Mouse (Mus musculus) small intestine, adult 2 months (tissue): ENCODE measurements at regions not wholly inside any gene's neighbourhood (a gene's known extent, or its start where the extent isn't known, plus 50 kb on each side); places are given as distances from the start of the nearest gene placed in this dataset.
A peak's percentile ranks its signal among the peaks of the same experiment; 100 is the strongest.

ENCODE experiments used
- H3K27ac ChIP-seq: fragments of 200-500 bp; 2 replicates; pipeline ENCODE4 v1.5.1; 2012; ENCODE audit warnings: low read depth, low read length, control low read depth, inconsistent platforms; ENCODE audit not compliant: insufficient read depth
- H3K27me3 ChIP-seq: fragments of 200-500 bp; 2 replicates; pipeline ENCODE4 v1.6.1; 2012; ENCODE audit warnings: mild to moderate bottlenecking, moderate library complexity, low read length, inconsistent platforms; ENCODE audit not compliant: control insufficient read depth, insufficient read depth
- H3K36me3 ChIP-seq: fragments of 200-500 bp; 2 replicates; pipeline ENCODE4 v1.6.1; 2012; ENCODE audit warnings: mild to moderate bottlenecking, low read length, control low read depth, inconsistent platforms; ENCODE audit not compliant: control insufficient read depth, insufficient read depth
- H3K4me1 ChIP-seq: fragments of 200-500 bp; 2 replicates; pipeline ENCODE4 v1.6.1; 2012; ENCODE audit warnings: low read length, inconsistent platforms, mixed read lengths; ENCODE audit not compliant: control insufficient read depth, insufficient read depth, insufficient read length
- H3K4me3 ChIP-seq: fragments of 200-500 bp; 2 replicates; pipeline ENCODE4 v1.5.1; 2012; ENCODE audit warnings: low read depth, mild to moderate bottlenecking, control low read depth, inconsistent platforms, low read length, moderate library complexity
- CTCF ChIP-seq: fragments of 200-500 bp; IDR thresholded peaks from 2 replicates; pipeline ENCODE4 v1.5.1; 2012; ENCODE audit warnings: low read depth, mild to moderate bottlenecking, control low read depth, inconsistent platforms, low read length, moderate library complexity, mixed read lengths; ENCODE audit not compliant: insufficient replicate concordance, insufficient read length; ENCODE audit errors: extremely low read depth
- POLR2A ChIP-seq: fragments of 200-500 bp; IDR thresholded peaks from 2 replicates; pipeline ENCODE4 v1.6.1; 2012; ENCODE audit warnings: low read depth, mild to moderate bottlenecking, control low read depth, inconsistent platforms, low read length, moderate library complexity
- WGBS: fragments of 180-500 bp; shearing (Covaris S2); methylation state at CpG from one replicate; pipeline ENCODE4 v1.1.7; 2018; 5-methylcytosine and 5-hydroxymethylcytosine counted together

DNA sequence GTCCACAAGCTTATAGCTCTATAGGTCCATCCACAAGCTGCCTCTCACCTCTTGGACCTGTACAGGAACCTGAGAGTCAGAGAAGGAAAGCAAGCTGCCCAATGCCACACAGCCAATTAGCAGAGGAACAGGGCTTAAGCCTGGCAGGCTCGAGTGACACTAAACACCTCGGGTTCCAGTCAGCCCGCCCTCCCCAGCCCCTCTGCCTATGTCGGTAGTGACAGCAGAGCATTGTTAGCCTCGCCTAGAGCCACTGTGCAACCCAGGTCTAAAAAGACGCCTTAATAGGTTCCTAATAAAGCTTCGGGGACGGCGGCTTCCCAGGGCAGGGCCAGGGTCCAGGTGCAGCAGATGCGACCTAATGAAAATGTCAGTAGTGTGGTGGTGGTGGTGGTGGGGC is 66.3 kb downstream of the Cstad start:
- H3K27me3 ChIP-seq = no peaks in the 10 kb centered on the region
- peaks cover 13% of the 10 kb centered on the region for H3K4me1 ChIP-seq
- no peak overlapping the region for H3K27ac ChIP-seq
- H3K36me3 ChIP-seq = no peaks in the 10 kb centered on the region
- TF ChIP-seq CTCF (no peak), POLR2A (no peak)
- WGBS = 76% methylated on average over 10 of the region's 10 CpGs
- no peak overlapping the region for H3K4me3 ChIP-seq

DNA sequence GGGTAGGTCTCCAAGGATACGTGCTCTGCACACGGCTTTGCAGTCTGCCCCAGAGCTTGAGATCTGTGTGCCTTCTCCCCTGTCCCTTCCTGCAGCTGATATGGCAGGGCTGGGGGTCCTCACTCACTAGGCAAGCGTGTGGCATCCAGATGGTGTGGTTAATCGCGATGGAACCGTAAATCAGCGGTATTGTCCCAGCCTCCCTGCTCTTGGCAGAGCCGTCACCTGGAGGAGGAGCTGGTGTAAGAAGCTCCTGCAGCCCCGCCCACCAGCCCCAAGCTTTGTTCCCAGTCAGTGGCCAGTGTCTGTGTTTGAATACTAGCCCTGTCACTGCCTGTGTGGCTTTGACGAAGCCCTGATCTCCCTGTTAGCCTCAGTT is 65.8 kb downstream of the Cstad start:
- Histone ChIP-seq H3K36me3 (no peaks in the 10 kb centered on the region), H3K4me3 (no peak overlapping the region), H3K27ac (no peak overlapping the region), H3K27me3 (no peaks in the 10 kb centered on the region), H3K4me1 (peaks cover 13% of the 10 kb centered on the region)
- WGBS = 31% methylated on average over 10 of the region's 10 CpGs
- TF ChIP-seq CTCF = no peak
- no peak for TF ChIP-seq POLR2A

DNA sequence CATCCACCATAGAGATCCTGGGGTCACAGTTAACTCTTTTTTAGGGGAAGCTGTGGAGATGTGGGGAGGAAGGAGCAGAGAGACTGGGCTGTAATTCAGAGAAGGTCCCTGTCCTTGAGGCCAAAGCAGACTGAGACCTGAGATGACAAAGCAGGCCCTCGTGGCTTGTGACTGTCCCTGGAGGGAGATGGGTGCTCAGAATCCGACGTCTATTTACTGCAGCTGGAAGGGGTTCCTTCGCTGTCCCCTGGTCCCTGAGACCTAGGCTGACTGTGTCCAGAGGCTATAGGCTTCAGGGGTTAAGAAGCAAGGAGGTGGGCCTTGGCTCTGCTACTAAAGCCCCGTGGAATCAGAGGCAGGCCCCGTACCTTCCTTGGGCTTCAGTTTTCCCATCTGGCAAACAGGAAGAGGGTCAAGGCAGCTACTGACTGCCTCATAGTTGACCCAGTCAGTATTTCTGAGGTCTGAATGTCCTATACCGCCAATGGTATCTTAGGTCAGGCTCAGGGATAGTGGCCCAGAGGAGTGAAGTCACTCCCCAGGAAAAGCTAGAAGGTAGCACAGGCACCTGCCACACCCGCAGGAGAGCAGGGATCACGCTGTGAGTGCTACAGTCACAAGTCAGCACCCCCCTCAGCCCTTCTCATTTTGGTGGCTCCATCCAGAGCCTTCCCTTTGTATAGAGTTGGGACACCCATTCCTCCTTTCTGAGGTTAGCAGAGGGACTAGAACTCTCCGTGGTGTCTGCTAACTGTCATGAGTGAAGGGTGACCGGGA is 65.2 kb downstream of the Cstad start:
- no peak for TF ChIP-seq CTCF
- no peak for TF ChIP-seq POLR2A
- Histone ChIP-seq H3K4me1 (peaks cover 13% of the 10 kb centered on the region), H3K36me3 (no peaks in the 10 kb centered on the region), H3K27ac (peak overlapping the region; percentile 7; the same call in 1 of the 2 replicates), H3K4me3 (no peak overlapping the region), H3K27me3 (no peaks in the 10 kb centered on the region)
- WGBS = 62% methylated on average over 11 of the region's 11 CpGs

DNA sequence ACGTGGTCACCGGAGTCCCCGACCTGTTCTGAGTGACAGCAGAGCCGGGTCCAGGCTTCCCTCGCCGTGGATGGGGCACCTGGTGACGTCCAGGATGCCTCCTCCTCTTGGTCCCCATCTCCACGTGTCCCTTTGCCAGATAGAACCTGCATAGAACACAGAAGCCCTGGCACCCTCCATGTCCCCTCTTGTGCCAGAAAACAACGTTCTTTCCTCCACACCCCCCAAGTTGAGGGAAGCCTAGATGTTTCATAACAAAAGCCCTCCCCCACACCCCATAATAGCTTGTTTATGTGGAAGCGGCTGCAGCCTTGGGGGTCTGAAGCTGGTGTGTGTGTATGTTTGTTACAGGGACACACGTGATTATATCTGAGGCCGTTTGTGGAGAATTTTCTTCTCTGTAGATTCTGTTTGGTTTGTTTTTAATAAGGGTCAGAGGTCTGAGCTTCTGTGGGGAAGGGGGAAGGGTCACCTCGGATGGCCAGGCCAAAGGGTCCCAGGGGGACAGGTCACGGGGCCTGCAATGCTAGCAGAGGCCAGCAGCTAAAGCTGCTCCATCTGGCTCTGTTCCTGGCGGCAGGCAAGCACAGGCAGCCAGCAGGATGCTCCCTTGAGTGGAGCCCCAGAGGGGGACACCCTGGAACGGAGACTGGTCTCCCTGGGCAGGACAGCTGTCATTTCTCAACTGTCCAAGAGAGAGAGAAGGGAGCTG is 64.2 kb downstream of the Cstad start:
- TF ChIP-seq POLR2A = no peak
- TF ChIP-seq CTCF = no peak
- peak overlapping the region; percentile 86 for H3K27ac ChIP-seq
- peaks cover 13% of the 10 kb centered on the region for H3K4me1 ChIP-seq
- peak overlapping the region; percentile 68 for H3K4me3 ChIP-seq
- no peaks in the 10 kb centered on the region for H3K27me3 ChIP-seq
- H3K36me3 ChIP-seq = no peaks in the 10 kb centered on the region
- WGBS = 20% methylated on average over 16 of the region's 16 CpGs
